Mouse (Mus musculus) erythroblast, adult 5-6 weeks (primary cell): ENCODE data around the gene Smpdl3b. TPM values are rescaled to one million over a fixed set of nuclear protein-coding genes. Genes with fewer than 3 reads are reported as not detected.
"Not testable (repeated sequence)": the region's sequence is repeated elsewhere in the genome, so short reads cannot be mapped to it uniquely, and the experiment has no call there.

ENCODE experiments used
- ATAC-seq: replicated peaks from 2 replicates; pipeline ENCODE4 v1.8.0; 2016; ENCODE audit warnings: moderate number of reproducible peaks, mild to moderate bottlenecking, moderate TSS enrichment, inconsistent platforms; ENCODE audit not compliant: poor library complexity, low FRiP score, severe bottlenecking
- total RNA-seq, 2 experiments: library from RNA; stranded (forward) in 1 of 2; stranded (reverse) in 1 of 2; fragments of 150-400 nt in 1 of 2; fragments of 200-764, 138-1000 nt in 1 of 2; gene quantifications; 2 replicates each; pipeline versions ENCODE4 v1.2.3 to v1.2.4; 2015 to 2017; ENCODE audit warnings: low replicate concordance in 2 of 2

The Smpdl3b gene
- total RNA-seq (2015; ENCODE audit: low replicate concordance) (3.3 TPM in 1 of 2 replicates, not detected in the other), total RNA-seq (2017; ENCODE audit: low replicate concordance) (0.26 TPM in 1 of 2 replicates, not detected in the other)

GRCm38 (mm10) chr4:132756974-132757373 is at the start of gene Smpdl3b:
Smpdl3b (minus strand) TSS chr4:132757252.
- ATAC-seq = no peak

- no peak for ATAC-seq
Measured at GRCm38 (mm10) chr4:132806620-132807191, 49.7 kb upstream of the Smpdl3b start.

- peak; percentile 60 for ATAC-seq
Measured at GRCm38 (mm10) chr4:132805599-132806197, 48.6 kb upstream of the Smpdl3b start.

- no peak for ATAC-seq
Measured at GRCm38 (mm10) chr4:132805146-132805545, 48.1 kb upstream of the Smpdl3b start.

GRCm38 (mm10) chr4:132804331-132804730 is 47.3 kb upstream of the Smpdl3b start:
- no peak for ATAC-seq

GRCm38 (mm10) chr4:132803876-132804275 is 46.8 kb upstream of the Smpdl3b start:
- no peak for ATAC-seq

- no peak for ATAC-seq
Measured at GRCm38 (mm10) chr4:132803212-132803611, 46.2 kb upstream of the Smpdl3b start.

GRCm38 (mm10) chr4:132802171-132802637 is 45.2 kb upstream of the Smpdl3b start:
- peak; percentile 31; the same call in 1 of the 2 replicates for ATAC-seq

- ATAC-seq = peak; percentile 80
Measured at GRCm38 (mm10) chr4:132801176-132802077, 44.4 kb upstream of the Smpdl3b start.

- no peak for ATAC-seq
Measured at GRCm38 (mm10) chr4:132799845-132800244, 42.8 kb upstream of the Smpdl3b start.

GRCm38 (mm10) chr4:132798666-132799065 is 41.6 kb upstream of the Smpdl3b start:
- ATAC-seq = not testable (repeated sequence)

GRCm38 (mm10) chr4:132798028-132798427 is 41.0 kb upstream of the Smpdl3b start:
- no peak for ATAC-seq

- ATAC-seq = no peak
Measured at GRCm38 (mm10) chr4:132797461-132797860, 40.4 kb upstream of the Smpdl3b start.

- peak; percentile 92 for ATAC-seq
Measured at GRCm38 (mm10) chr4:132796196-132796886, 39.3 kb upstream of the Smpdl3b start, which contains the start of gene Themis2. Themis2 (minus strand) TSS chr4:132796387.

- no peak for ATAC-seq
Measured at GRCm38 (mm10) chr4:132795171-132795570, 38.1 kb upstream of the Smpdl3b start.

GRCm38 (mm10) chr4:132794760-132795159 is 37.7 kb upstream of the Smpdl3b start:
- ATAC-seq = no peak

- ATAC-seq = no peak
Measured at GRCm38 (mm10) chr4:132794028-132794427, 37.0 kb upstream of the Smpdl3b start.

- ATAC-seq = not testable (repeated sequence)
Measured at GRCm38 (mm10) chr4:132793322-132794004, 36.4 kb upstream of the Smpdl3b start.

GRCm38 (mm10) chr4:132789731-132790130 is 32.7 kb upstream of the Smpdl3b start:
- 0 out of 2 replicates have a peak, but pooled peaks have one; percentile 44 for ATAC-seq
